30 mouse cellular contexts compared by ENCODE assay signal in the genomic region with DNA sequence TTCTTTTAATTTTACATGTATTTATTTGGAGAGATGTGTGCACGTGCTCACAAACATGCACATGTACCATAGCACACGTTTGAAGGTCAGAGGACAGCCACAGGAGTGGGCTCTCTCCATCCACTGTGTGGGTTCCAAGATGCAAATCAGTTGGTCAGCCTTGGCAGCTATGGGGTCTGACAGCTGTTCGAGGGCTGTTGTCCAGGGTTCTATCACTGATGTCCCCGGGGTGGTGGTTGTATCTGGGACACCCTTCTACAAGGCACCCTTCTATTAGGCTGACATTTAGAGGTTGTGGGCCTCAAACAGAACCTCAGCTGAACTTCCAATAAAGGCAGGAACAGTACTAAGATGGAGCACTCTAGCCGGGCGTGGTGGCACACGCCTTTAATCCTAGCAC. TPM values are rescaled to one million over a fixed set of nuclear protein-coding genes. Genes with fewer than 3 reads are reported as not detected.
DNase-seq lines count a peak whose midpoint lies in the region; ATAC-seq and TF ChIP-seq lines count a peak whose summit lies in the region.
"Had no signal": no experiment of that assay in that cellular context is flagged by ENCODE, and none has a peak within 500 bp of the region (broad histone marks: within the 10 kb centered on the region; RNA-seq: fewer than 3 reads in every experiment).

No protein-coding gene starts in this region.

- H3K36me3 ChIP-seq in heart, adult 2 months (ENCODE audit: control insufficient read depth, insufficient read depth, low read length), result no peaks in the 10 kb centered on the region
- peaks cover 25% of the 10 kb centered on the region for H3K36me3 ChIP-seq in heart, embryonic 16.5 days (ENCODE audit: control insufficient read depth, insufficient read depth)
- H3K36me3 ChIP-seq in CH12.LX (replicated peaks in 1 of 2; ENCODE audit: control insufficient read depth in 1 of 2, insufficient read depth in 1 of 2, low read length in 1 of 2), result peaks cover 24 to 48% of the 10 kb centered on the region in 2 experiments

- no peak overlapping the region for H3K4me2 ChIP-seq in heart, embryonic 16.5 days (ENCODE audit: low read depth, low read length)
- H3K4me2 ChIP-seq in CH12.LX (ENCODE audit: insufficient read depth, low read depth, poor library complexity, severe bottlenecking), result no peak overlapping the region
- H3K4me2 ChIP-seq: hindbrain, embryonic 13.5 days; intestine, embryonic 15.5 days had no signal

- DNase-seq in heart, adult 2 months, result no peak
- no peak for DNase-seq in heart, postnatal 36 days
- DNase-seq in heart, adult 9 months (ENCODE audit: low spot score in 2 of 2), result no peak
- DNase-seq in CH12.LX (ENCODE audit: extremely low read depth), result no peak
- DNase-seq: B cell, adult 2 months; cerebellum, adult 11-12 months; cerebellum, adult 8-10 months; cerebellum, postnatal 14 days; forebrain, postnatal 0 days; gastrocnemius, postnatal 25 days; kidney, adult 18-20 months; kidney, adult 9 months had no signal

- H3K27ac ChIP-seq in heart, adult 2 months, result peak overlapping the region; percentile 73
- peak overlapping the region; percentile 1 for H3K27ac ChIP-seq in heart, embryonic 16.5 days (ENCODE audit: low read length)
- no peak overlapping the region for H3K27ac ChIP-seq in CH12.LX (ENCODE audit: insufficient read depth, low read depth)
- H3K27ac ChIP-seq in embryonic fibroblast, embryonic 13.5 days (ENCODE audit: insufficient read depth, low read length), result peak overlapping the region; percentile 5; the same call in 1 of the 2 replicates
- H3K27ac ChIP-seq: hindbrain, embryonic 10.5 days; hindbrain, embryonic 13.5 days; intestine, embryonic 15.5 days had no signal

- dilution Hi-C loops in CH12.LX (cut with MboI; ENCODE audit: extremely low pct_ligation_motif_present, extremely low pct_unique_long_range_greater_than_20kb, low sequenced_read_pairs), result no loop called here

- TF ChIP-seq POLR2A in heart, adult 2 months (IDR thresholded peaks at IDR 0.05; ENCODE audit: insufficient read depth, low read depth, low read length), result no peak
- TF ChIP-seq POLR2A in CH12.LX (IDR thresholded peaks at IDR 0.05; ENCODE audit: low read depth, low read length), result no peak
- TF ChIP-seq POLR2A in embryonic fibroblast, embryonic 13.5 days (IDR thresholded peaks at IDR 0.05; ENCODE audit: low read depth, low read length), result no peak

- in situ Hi-C loops in CH12.LX (cut with MboI; ENCODE audit: low pct_ligation_motif_present, low pct_unique_long_range_greater_than_20kb, low sequenced_read_pairs), result no loop called here

- no peak for ATAC-seq in heart, embryonic 16.5 days (replicated peaks; ENCODE audit: extremely low read depth, insufficient read depth, low FRiP score)
- no peak for ATAC-seq in frontal cortex, adult (ENCODE audit: low TSS enrichment)
- ATAC-seq: activated CD4-positive, CD25-positive, alpha-beta regulatory T cell, adult 4 months; forebrain, embryonic 14.5 days; forebrain, postnatal 0 days; hindbrain, embryonic 16.5 days; intestine, embryonic 15.5 days had no signal

- TF ChIP-seq RAD21 in CH12.LX (IDR thresholded peaks at IDR 0.05; ENCODE audit: low read depth, low read length), result no peak

- H3K27me3 ChIP-seq in heart, adult 2 months (ENCODE audit: control insufficient read depth, insufficient read depth, low read length), result no peaks in the 10 kb centered on the region
- H3K27me3 ChIP-seq in heart, embryonic 16.5 days (ENCODE audit: control insufficient read depth, insufficient read depth, low read length), result no peaks in the 10 kb centered on the region
- no peaks in the 10 kb centered on the region for H3K27me3 ChIP-seq in CH12.LX (replicated peaks)
- H3K27me3 ChIP-seq: hindbrain, embryonic 13.5 days; intestine, embryonic 15.5 days had no signal

- H3K9me3 ChIP-seq in heart, embryonic 16.5 days (replicated peaks; ENCODE audit: control insufficient read depth, low read length), result no peaks in the 10 kb centered on the region
- no peaks in the 10 kb centered on the region for H3K9me3 ChIP-seq in CH12.LX (replicated peaks; ENCODE audit: low read length)
- H3K9me3 ChIP-seq: hindbrain, embryonic 10.5 days; hindbrain, embryonic 13.5 days; intestine, embryonic 15.5 days had no signal

- intact Hi-C loops in heart, adult 2 months (cut with DNase I), result no loop called here
- intact Hi-C loops in heart, postnatal 36 days (cut with DNase I), result no loop called here

- peaks cover 2% of the 10 kb centered on the region; the same call in 1 of the 2 replicates for H3K4me1 ChIP-seq in heart, adult 2 months (ENCODE audit: control insufficient read depth, insufficient read depth, low read length)
- H3K4me1 ChIP-seq in heart, embryonic 16.5 days (ENCODE audit: control insufficient read depth, insufficient read depth, low read length), result peaks cover 3% of the 10 kb centered on the region
- peaks cover 20% of the 10 kb centered on the region in 2 experiments for H3K4me1 ChIP-seq in CH12.LX (ENCODE audit: control insufficient read depth in 1 of 2, insufficient read depth in 2 of 2)
- peaks cover 11% of the 10 kb centered on the region for H3K4me1 ChIP-seq in embryonic fibroblast, embryonic 13.5 days (ENCODE audit: control insufficient read depth, insufficient read depth, low read length)
- H3K4me1 ChIP-seq: hindbrain, embryonic 10.5 days; hindbrain, embryonic 13.5 days; intestine, embryonic 15.5 days had no signal

- TF ChIP-seq EP300 in heart, adult 2 months (IDR thresholded peaks at IDR 0.05; ENCODE audit: insufficient read depth, low read depth, low read length), result no peak
- no peak for TF ChIP-seq EP300 in CH12.LX (IDR thresholded peaks at IDR 0.05; ENCODE audit: low read length)

- H3K79me2 ChIP-seq in heart, adult 2 months (replicated peaks; ENCODE audit: control insufficient read depth, insufficient read depth, low read length), result no peaks in the 10 kb centered on the region
- no peaks in the 10 kb centered on the region for H3K79me2 ChIP-seq in CH12.LX (replicated peaks; ENCODE audit: control insufficient read depth, extremely low read depth, insufficient read depth, poor library complexity, severe bottlenecking)

- H3K4me3 ChIP-seq in heart, adult 2 months, result no peak overlapping the region
- H3K4me3 ChIP-seq in heart, embryonic 16.5 days (ENCODE audit: low read length), result no peak overlapping the region
- no peak overlapping the region for H3K4me3 ChIP-seq in CH12.LX (replicated peaks in 1 of 3; ENCODE audit: low read depth in 2 of 3, low read length in 2 of 3, poor library complexity in 1 of 3)
- H3K4me3 ChIP-seq in embryonic fibroblast, embryonic 13.5 days (ENCODE audit: insufficient read depth, low read length), result no peak overlapping the region
- H3K4me3 ChIP-seq: hindbrain, embryonic 10.5 days; hindbrain, embryonic 13.5 days; intestine, embryonic 15.5 days had no signal

- H3K9ac ChIP-seq in heart, adult 2 months (ENCODE audit: low read depth, low read length), result no peak overlapping the region
- no peak overlapping the region for H3K9ac ChIP-seq in heart, embryonic 16.5 days (ENCODE audit: low read length)
- H3K9ac ChIP-seq in CH12.LX (ENCODE audit: insufficient read depth, low read depth), result no peak overlapping the region
- H3K9ac ChIP-seq: forebrain, postnatal 0 days; hindbrain, embryonic 13.5 days; intestine, embryonic 15.5 days had no signal

- 84% methylated on average over 7 of the region's 7 CpGs for WGBS in heart, adult 2 months
- WGBS in heart, embryonic 16.5 days, result 87% methylated on average over 7 of the region's 7 CpGs

- TF ChIP-seq CTCF in heart, adult 2 months (IDR thresholded peaks at IDR 0.05), result no peak
- TF ChIP-seq CTCF in CH12.LX (conservative IDR thresholded peaks at IDR 0.05 in 1 of 2, IDR thresholded peaks at IDR 0.05 in 1 of 2; ENCODE audit: low read depth in 2 of 2, low read length in 2 of 2), result no peak
- TF ChIP-seq CTCF in embryonic fibroblast, embryonic 13.5 days (IDR thresholded peaks at IDR 0.05; ENCODE audit: borderline replicate concordance, insufficient read depth, low read length), result no peak

TF ChIP-seq in CH12.LX, 34 proteins besides CTCF, POLR2A, EP300 and RAD21 (continues in another document):
- TF ChIP-seq TCF12 (IDR thresholded peaks at IDR 0.05; ENCODE audit: low read depth, low read length) (no peak), BHLHE40 (IDR thresholded peaks at IDR 0.05; ENCODE audit: low read depth, low read length) (peak; percentile 77)

RNA-seq across cellular contexts. Expression of a gene that starts 3.4 kb away (rescaled TPM):
- not detected for total RNA-seq in heart, adult 2 months (2021)
- not detected in 2 replicates for polyA plus RNA-seq in heart, adult 2 months (2012; rRNA removed)
- total RNA-seq in heart, postnatal 36 days (2021), result not detected
- polyA plus RNA-seq in heart, embryonic 16.5 days (2015; fragmentation: Nextera tagmentation; extraction: Ambion mirVana), result not detected in 2 replicates
- total RNA-seq in CH12.LX (2012; rRNA removed) (not detected in 2 replicates), CH12.LX (2014; rRNA removed) (not detected in 2 replicates)
- not detected in 2 replicates for polyA plus RNA-seq in CH12.LX (2012; ENCODE audit: insufficient read length, low read depth)
- not detected in 2 replicates for polyA plus RNA-seq in embryonic fibroblast, embryonic 13.5 days (2011; ENCODE audit: insufficient read length, low read depth, missing spikeins)
- total RNA-seq: adrenal gland, adult 8-10 months; adrenal gland, postnatal 25 days; forebrain, postnatal 0 days; gastrocnemius, adult 8-10 months; gastrocnemius, postnatal 25 days; heart, adult 8-10 months; heart, postnatal 14 days had no signal
- polyA plus RNA-seq: activated CD4-positive, CD25-positive, alpha-beta regulatory T cell, adult 4 months; brain, embryonic 14.5 days; embryonic facial prominence, embryonic 11.5 days; embryonic facial prominence, embryonic 14.5 days; forebrain, embryonic 11.5 days; forebrain, embryonic 14.5 days; forebrain, postnatal 0 days; hindbrain, embryonic 10.5 days; hindbrain, embryonic 13.5 days; hindbrain, embryonic 16.5 days; intestine, embryonic 15.5 days had no signal

RNA-seq across cellular contexts. Expression of a gene that starts 13.4 kb away (rescaled TPM):
- total RNA-seq in heart, adult 2 months (2021), result 10 to 100 TPM; 35.6 to 46.8 TPM
- polyA plus RNA-seq in heart, adult 2 months (2012; rRNA removed), result 11.3 and 17.2 TPM in 2 replicates
- 10 to 100 TPM; 36.4 to 39.9 TPM for total RNA-seq in heart, postnatal 36 days (2021)
- 15.0 and 16.1 TPM in 2 replicates for polyA plus RNA-seq in heart, embryonic 16.5 days (2015; fragmentation: Nextera tagmentation; extraction: Ambion mirVana)
- total RNA-seq in CH12.LX (2012; rRNA removed), result 10.1 and 11.1 TPM in 2 replicates
- 12.9 and 15.3 TPM in 2 replicates for total RNA-seq in CH12.LX (2014; rRNA removed)
- polyA plus RNA-seq in CH12.LX (2012; ENCODE audit: insufficient read length, low read depth), result 12.4 and 14.8 TPM in 2 replicates
- 22.7 and 29.5 TPM in 2 replicates for polyA plus RNA-seq in embryonic fibroblast, embryonic 13.5 days (2011; ENCODE audit: insufficient read length, low read depth, missing spikeins)

RNA-seq across cellular contexts. Expression of a gene that starts 13.4 kb away (rescaled TPM):
- 1 to 10 TPM; 5.7 to 6.7 TPM for total RNA-seq in heart, adult 2 months (2021)
- polyA plus RNA-seq in heart, adult 2 months (2012; rRNA removed), result 4.2 and 6.2 TPM in 2 replicates
- 1 to 10 TPM; 5.2 to 6.6 TPM for total RNA-seq in heart, postnatal 36 days (2021)
- polyA plus RNA-seq in heart, embryonic 16.5 days (2015; fragmentation: Nextera tagmentation; extraction: Ambion mirVana), result 15.7 and 17.2 TPM in 2 replicates
- total RNA-seq in CH12.LX (2012; rRNA removed) (36.8 and 44.3 TPM in 2 replicates), CH12.LX (2014; rRNA removed) (51.7 and 52.2 TPM in 2 replicates)
- polyA plus RNA-seq in CH12.LX (2012; ENCODE audit: insufficient read length, low read depth), result 49.4 and 51.7 TPM in 2 replicates
- 16.7 and 18.8 TPM in 2 replicates for polyA plus RNA-seq in embryonic fibroblast, embryonic 13.5 days (2011; ENCODE audit: insufficient read length, low read depth, missing spikeins)

RNA-seq across cellular contexts. Expression of a gene that starts 40.6 kb away (rescaled TPM):
- total RNA-seq in heart, adult 2 months (2021), result 100 to 1,000 TPM; 193 to 218 TPM
- 88.2 and 135 TPM in 2 replicates for polyA plus RNA-seq in heart, adult 2 months (2012; rRNA removed)
- total RNA-seq in heart, postnatal 36 days (2021), result 100 to 1,000 TPM; 212 to 214 TPM
- polyA plus RNA-seq in heart, embryonic 16.5 days (2015; fragmentation: Nextera tagmentation; extraction: Ambion mirVana), result 361 and 369 TPM in 2 replicates
- 1,038 and 1,073 TPM in 2 replicates for total RNA-seq in CH12.LX (2012; rRNA removed)
- 1,568 and 1,693 TPM in 2 replicates for total RNA-seq in CH12.LX (2014; rRNA removed)
- polyA plus RNA-seq in CH12.LX (2012; ENCODE audit: insufficient read length, low read depth), result 1,281 and 1,367 TPM in 2 replicates
- polyA plus RNA-seq in embryonic fibroblast, embryonic 13.5 days (2011; ENCODE audit: insufficient read length, low read depth, missing spikeins), result 715 and 807 TPM in 2 replicates
